Mouse (Mus musculus) c-Kit-negative CD71-positive TER-119-positive erythroid progenitor cells, embryonic 14.5 days (primary cell): ENCODE results near the gene Derl2.

Experiments used
- DNase-seq: peaks from one replicate; pipeline ENCODE4 v3.0.0-alpha.2; 2013; ENCODE audit warnings: low read depth, low spot score

Derl2 gene

DNA sequence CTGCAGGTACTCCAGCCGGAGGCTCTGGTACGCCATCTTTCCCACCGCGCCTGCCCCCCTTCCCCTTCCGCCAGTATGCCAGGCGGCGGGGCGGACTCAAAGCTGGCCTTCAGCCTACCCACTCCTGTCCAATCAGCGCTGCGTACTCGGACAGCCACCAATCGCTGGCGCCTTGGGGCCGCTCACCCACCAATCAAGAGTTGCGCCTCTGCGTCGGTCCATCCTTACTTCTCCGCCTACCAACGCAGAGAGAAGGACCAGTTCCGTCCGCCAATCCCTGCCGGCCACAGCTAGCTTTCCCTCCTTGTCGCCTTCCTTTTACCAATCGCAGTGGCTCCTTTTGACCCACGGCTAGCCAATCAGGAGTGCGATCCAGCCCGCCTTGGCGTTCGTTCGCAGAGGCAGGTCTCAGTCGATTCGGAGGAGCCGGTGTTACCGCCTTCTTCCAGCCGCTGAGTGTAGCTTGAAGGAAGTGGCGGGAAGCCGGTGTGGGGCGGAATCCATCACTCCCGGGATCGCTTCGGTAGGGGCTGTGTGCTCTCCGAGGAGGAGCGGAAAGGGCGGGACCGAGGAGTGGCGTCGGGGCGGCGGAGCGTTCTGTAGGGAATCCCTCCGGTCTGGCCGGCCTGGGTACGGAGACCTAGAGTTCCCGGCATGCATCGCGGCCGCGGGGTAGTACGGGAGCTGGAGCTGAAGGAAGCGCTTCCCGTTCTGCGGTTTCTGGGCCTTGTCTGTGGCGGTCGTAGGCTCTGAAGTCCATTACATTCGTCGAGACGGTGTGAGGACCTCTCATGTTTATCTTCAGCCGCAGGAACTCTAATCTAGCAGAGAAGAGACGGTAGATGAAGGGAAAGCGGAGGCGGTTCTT is at the start of gene Derl2, which contains the start of gene Mis12:
Gene Derl2 (minus strand): TSS at position 641 of the 868 bp plus-strand sequence.
Gene Mis12 (plus strand): TSS at position 411 of the 868 bp plus-strand sequence.
- peak; percentile 97 for DNase-seq

DNA sequence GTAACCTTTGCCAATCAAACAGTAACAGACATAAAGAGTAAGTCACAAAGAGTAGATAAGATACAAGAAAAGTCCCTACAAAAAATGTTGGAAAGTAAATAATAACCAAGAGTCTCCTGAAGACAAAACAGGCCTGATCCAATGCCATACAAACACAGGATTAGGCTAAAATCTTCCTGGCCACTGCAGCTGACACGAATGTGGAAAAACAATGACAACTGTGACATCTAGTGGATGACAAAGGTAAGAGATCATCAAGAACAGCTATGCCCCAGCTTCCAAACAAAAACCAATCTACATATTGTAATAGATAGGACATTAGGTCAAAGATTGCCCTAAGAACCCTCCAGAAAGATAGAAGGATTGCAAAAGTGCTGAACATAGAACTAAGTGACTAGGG is 32.9 kb upstream of the Derl2 start:
- no peak for DNase-seq

DNA sequence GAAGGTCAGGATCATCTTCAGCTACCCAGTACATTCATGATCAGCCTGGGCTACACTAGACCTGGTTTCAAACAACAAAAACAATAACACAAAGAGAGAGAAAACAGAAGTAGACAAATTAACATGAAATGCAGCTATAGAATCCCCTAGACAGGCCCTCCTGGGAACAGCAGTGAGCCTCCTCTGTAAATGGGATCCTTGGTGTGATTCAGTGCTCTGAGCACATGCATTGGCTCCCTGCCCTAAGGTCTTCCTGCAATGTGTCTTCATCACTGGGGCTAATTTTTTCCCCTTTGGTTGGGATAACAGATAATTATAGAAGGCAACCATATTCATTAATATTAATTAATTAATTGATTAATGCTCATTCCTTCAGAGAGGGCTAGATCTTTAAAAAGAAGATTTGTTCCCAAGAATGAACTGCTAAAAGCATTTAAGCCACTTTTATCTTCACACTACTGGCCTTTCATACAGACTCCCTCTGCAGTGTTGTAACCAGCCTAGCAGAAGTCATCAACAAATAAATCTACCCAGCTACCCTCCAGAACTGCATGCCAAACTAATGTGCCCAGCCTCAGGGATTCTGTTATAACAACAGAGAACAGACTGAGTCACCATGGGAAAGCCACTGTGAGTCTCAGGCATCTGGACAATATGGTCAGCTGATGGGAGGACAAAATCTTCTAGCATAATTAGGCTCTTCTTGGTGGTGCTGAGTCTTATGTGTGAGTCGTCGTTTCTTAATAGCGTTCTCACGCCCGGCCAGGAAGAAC is 20.1 kb upstream of the Derl2 start:
- no peak for DNase-seq

DNA sequence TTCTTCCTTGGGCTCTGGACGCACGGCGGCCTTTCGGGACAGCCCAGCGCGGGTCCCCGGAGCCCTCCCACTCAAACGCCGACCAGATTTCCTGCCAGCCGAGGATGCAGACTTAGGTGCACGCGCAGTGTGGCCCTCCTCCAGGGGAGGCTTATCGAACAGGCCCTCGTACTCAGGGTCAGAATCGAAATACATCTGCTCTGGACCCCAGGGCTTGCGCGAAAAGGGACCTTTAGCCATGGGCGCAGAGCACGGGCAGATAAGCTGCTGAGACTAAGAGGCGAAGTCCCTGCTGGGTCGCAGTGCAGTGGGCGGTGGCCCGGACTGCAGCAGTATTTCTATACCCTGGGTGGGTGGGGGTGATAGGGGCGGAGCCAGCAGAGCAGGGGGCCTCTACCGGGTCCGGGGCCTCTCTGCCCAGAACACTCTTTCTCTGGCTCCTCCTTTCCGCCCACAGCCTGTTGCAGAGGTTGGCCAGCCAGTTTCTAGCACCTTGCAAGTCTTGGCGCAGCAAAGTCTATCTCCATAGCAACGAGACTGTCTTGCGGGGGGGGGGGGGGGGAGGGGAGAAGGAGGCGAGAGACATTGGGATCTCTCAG is 13.6 kb upstream of the Derl2 start, which contains the start of gene 6330403K07Rik:
Gene 6330403K07Rik (minus strand): TSS at position 351 of the 599 bp plus-strand sequence.
- no peak for DNase-seq

DNA sequence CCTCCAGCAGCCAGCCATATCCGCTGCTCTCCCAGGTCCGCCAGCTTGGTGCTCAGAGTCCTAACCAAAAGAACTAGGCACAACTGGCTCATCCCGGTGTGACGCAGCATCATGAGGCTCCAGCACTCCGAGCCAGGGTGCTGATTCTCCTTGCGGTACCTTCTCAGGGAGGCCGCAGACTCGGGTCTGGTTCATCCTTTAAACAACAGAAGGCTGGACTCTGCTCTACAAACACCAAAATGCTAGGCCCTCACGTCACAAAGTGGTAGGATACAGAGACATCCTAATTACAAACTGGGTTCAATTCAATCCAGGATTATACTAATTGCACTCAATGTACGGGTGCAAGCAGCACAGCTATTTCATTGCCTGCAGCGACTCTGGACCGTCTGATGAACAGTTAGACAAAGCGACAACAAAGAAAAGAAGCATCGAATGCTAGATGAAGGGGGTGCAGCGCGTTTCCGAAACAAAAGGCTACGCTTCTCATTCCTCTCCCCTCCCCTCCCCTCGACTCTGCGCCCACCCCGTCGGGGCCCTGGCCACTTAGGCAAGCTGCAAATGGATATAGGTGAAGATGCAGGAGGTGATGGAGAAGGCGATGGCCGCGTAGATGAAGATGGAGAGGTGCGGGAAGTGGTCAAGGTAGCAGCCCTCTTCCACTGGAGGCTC is 13.0 kb upstream of the Derl2 start:
- no peak for DNase-seq

DNA sequence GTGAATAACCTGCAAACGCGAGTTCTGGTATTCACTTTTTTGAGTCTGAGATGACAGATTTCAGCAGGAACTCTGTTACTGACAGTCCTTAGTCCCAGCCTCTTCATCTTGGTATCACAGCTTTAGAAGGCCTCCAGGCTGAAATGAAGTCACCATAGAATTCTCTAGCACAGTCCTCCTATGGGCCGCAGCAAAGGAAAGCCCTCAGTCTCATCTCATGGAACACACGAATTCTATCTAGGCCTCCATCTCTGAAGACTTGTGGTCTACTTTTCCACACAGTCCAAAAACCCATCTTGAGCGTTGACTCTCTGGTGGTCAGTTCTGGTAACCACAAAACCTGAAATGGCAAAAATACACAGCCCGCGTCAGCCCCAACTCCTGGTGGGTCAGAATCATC is 12.4 kb upstream of the Derl2 start:
- no peak for DNase-seq

DNA sequence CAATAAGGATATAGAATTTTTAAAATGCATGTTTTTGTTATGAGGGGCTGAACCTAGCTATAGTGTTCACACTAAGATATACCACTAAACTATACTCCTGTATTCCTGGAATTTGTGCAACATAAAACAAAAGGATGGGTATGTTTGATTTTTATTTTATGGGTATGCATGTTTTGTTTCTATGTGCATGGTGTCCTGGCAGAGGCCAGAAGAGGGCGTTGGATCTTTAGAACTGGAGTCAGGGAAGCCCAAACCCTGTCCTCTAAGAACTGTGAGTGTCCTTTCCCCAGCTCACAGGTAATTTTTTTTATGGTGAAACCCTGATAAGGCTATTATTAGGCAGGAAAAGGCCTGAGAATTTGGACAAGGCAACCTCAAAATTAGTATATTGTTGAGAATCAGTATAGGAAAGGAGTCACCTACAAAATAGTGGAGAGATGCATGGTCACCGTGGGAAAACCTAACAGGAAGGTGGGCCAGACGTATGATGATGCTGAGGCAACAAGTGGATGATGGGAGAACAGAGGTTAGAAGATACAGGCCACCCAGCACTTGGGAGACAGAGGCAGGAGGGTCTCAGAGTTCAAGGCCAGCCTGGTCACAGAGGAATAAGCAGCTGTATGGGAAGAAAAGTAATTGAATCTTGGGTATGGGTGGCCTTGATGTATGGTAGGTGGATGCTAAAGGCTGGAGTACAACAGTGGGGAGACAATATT is 9.9 kb upstream of the Derl2 start:
- no peak for DNase-seq

DNA sequence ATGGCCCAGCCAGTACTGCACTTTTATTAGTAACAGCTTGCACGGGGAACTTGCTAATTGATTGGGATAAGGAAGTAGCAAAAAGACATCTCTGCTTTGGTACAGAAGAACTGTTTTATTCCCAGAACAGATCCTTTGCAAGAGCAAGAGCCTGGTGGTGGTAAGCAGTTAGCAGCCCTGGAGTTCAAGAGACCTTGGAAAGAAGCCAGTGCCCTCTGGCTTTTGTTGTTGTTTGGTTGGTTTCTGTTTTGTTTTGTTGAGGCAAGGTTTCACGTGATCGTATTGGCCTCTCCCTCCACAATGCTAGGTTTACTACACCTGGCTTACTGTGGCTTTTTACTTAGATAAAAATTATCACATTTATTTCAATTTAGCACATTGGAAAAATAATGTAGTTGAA is 8.6 kb upstream of the Derl2 start:
- no peak for DNase-seq

DNA sequence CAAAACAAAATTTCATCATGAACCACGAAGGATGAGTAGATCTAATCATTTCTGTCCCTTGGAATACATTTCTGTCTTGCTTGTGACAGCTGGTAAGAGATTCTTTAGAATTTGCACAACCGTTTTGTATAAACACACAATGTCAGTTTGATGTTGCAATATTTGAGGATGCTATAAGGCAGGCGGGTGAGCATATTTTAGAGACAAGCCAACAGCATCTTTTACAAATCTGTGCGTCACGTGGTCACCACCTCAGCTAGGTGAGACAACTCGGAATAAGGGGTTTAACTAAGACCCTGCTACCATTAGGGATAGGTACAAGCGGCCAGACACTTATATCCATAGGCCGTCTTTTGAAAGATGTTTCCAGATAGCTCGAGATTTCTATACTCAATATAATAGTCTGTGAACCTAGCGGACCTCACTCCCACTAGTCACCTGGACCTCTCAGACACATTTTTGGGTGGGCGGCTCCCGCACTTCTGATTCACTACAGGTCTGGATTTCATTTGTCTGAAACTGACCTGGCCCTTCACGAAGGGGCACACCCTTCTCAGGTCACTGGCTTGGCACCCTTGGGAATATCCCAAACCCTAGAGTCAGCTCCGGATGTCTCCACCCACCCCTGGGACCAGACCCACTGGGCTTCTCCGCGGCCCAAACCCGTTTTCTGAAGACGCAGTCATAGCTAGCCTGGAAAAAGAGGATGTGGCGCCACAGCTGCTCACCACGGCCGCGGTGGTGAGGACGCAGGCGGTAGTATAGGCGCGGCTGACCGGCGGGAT is 1.0 kb downstream of the Derl2 start:
- no peak for DNase-seq

DNA sequence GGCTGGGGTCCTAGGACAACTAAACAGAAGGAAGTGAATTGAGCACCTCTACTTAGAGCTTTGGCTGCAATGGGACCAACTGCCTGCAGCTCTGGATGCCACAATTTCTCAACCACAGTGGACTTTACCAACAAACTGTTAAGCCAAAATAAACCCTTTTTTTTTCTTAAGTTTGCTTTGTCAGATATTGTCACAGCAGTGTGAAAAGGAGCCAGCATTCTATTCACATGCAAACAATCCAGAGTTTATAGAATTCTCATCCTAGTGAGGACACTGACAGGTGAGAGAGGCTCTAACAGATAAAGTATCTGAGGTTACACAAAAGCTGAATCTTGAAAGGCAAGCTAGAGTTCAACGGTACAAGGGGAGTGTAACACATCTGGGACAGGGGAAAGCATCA is 2.6 kb downstream of the Derl2 start:
- no peak for DNase-seq

DNA sequence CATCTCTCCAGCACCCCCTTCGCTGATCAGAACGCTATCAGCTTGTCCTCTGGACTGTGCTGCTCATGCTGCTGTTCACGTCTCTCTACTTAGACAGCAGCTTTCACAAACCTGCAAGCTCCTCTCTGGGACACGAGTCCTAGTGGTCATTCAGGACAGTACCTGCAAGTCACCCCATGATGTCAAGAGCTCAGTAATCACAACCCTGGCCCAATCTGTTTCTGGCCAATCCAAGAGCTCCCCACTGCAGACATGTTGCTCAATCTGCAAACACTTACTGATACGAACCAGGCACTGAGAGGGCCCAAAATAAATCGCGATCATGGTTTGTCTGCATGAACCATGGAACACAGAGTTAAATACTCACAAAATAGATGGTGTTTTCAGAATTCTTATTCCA is 6.9 kb downstream of the Derl2 start:
- DNase-seq = no peak

DNA sequence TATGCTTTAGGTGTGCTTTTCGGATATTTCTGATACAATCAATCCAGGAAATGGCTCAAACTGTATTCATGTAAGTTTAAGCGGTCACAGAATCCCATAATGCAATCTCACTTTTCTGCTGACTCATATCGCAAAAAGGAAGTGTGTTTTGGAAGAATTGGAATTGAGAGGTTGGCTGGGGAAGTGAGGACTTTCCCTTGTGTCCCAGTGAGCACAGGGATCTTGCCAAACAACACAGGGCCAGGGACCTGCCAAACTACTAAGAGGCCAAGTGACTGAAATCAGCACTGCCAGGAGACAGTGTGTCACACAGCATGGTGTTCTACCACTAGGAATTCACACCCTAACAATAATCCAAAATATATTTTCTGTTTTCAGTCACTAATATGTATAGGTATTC is 11.3 kb downstream of the Derl2 start:
- DNase-seq = no peak

DNA sequence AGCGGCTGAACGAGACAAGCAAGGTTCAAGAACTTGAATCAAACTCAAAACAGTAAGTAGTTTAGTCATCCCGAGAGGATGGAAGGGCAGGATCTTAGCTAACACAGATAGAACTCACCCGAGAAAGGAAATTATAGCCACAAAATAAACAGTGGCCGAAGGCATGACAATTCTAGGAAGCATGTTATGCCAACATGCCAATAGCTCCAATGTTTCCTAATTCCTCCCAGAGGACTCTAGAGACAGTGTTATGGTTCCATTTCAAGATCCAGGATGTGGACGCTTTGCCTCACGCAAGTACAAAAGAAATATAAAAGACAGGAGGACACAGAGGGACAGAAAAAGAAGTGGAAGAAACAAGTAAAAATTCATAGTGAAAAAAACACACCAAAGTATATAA is 11.8 kb downstream of the Derl2 start:
- DNase-seq = no peak

DNA sequence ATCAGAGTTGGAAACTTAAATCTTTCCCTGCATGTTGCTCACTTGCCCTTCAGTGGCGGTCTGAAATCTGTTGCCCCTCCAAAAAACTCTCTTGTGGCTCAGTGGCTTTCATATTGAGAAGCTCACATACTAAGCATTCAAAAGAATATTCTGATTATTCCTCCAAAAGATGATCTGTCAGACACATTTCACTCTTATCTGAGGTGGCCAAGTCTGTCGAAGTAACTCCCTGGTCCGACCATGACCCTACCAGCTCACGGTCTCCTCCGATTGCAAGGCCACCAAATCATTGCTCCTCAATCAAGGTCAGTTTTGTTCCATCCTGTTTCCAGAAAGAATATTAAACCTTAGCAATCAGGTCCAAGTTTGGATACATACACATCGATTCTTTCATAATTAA is 12.6 kb downstream of the Derl2 start:
- no peak for DNase-seq

DNA sequence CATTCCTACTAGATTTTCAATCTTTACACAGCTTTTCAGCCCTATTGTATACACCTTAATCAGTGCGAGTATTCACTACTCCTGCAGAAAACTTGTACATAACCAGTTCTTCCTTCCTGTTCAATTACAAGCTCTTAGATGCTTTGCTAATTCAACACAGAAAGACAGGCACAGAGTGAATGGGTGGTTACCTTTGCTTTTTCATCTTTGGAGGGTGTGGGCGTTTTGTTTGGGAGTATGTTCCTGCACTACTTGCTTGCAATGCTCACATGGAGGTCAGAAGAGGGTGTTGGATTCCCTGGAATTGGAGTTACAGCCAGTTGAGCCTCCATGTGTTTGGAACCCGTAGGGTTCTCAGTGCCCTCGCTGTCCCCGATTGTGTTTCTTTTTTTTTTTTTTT is 14.6 kb downstream of the Derl2 start:
- no peak for DNase-seq

DNA sequence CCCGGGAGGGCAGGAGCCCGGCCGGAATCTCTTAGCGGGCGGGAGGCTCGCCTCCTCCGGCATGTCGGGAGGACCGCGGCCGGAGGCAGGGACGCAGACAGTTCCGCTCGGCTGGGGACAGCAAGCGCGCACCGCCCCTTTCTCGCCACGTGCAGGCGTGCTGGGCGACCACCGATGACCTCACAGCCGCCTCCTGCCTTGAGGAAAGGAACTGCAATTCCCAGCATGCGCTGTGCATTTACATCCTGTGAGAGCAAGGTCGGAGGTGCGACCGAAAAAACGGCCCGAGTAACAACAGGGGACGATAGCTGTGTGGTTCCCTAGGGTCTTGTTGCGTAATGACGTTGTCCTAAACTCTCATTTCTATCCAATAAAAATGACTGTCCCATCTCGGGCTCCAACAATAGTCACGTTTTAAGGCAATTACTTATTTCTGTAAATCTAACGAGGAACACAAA is 15.3 kb downstream of the Derl2 start, which contains the start of gene Dhx33:
Gene Dhx33 (minus strand): TSS at position 122 of the 458 bp plus-strand sequence.
- DNase-seq = peak; percentile 89

DNA sequence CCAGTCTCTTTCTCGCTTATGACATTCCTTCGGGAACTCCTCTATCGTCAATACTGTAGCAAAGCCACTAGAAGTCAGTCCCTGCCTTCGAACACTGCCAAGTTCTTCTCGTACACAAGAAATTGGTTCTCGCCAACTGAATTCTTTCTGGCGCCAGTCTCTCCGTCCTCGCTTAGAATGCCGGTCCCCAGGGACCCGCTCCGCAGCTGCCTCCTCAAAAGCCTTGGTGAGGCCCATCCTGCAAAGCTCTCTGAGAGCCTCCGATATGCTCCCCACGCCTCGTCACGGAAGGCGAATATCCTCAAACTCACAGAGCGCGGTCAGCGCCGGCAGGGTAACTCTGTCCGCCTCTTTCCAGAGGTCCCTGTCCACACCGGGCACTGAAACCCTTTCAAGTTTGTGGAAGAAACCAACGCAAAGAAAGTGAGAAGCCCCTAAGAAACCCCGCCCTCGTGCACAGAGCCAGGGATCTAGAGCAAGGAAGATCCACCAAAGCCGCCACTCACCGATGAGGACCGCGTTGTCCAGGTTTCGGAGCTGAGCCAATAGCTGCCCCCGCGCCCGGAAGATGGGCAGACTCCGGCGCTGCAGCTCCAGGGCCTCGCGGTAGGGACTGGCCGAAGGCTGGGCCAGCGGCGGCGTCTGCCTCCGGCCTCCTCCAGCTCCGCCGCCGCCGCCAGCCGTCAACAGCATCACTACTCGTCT is 15.9 kb downstream of the Derl2 start:
- peak; percentile 36 for DNase-seq

DNA sequence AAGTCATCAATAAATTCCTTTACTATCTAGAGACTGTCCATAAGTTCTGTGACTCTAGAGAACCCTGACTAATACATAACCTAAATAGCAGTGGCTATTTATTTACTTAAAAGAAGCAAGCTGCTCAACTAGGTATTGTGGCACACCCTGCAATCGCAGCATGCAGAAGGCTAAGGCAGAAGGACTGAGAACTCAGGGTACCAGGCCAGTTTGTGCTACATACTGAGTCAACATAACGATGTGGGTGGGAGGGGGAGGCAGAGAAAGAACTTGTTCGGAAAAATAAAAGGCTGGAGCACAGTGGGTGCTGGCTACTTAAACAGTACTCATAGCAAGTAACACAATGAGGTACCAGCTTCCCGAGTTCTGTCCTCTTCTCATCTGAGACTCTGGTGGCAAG is 18.5 kb downstream of the Derl2 start:
- no peak for DNase-seq

DNA sequence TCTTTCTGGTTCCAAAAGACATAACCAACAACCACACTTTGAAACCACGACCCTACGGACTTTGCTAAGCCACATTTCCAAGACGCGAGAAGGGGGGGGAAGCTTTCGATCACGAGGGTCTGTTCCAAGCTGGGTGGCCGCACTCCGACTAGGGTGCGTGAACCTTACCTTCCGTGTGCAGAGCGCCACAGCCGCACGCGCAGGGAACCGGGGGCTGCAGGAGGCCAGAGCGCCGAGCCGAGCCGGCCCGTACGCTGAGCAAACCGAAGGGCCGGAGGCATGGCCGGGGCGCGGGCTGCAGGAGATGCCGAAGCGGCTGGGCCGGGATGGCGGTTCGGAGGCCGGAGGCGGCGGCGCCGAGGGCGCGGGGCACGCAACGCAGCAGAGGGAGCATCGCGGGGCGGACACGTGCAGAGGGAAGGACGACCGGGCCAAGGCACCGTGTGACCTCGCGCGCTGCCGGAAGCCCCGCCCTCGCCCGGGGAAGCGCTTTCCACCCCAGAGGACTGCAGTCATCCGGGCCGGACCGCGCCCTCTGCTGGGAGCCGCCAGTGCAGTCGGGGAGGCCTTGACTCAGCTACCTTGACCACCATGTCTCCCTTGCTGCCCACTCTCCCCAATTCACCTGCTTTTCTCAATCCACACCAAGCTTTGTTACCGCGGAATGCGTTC is 36.9 kb downstream of the Derl2 start, which contains the start of gene C1qbp:
Gene C1qbp (minus strand): TSS at position 470 of the 672 bp plus-strand sequence.
- peak; percentile 83 for DNase-seq
